Mouse (Mus musculus): ENCODE measurements at regions not wholly inside any gene's neighbourhood (a gene's known extent, or its start where the extent isn't known, plus 50 kb on each side); places are given as distances from the start of the nearest gene placed in this dataset.

- no peak for DNase-seq
Observed at GRCm38 (mm10) chr7:138626061-138626460, 219.8 kb upstream of the Ppp2r2d start.

- DNase-seq = no peak
Observed at GRCm38 (mm10) chr7:138620896-138621655, 223.5 kb upstream of the Tcerg1l start.

GRCm38 (mm10) chr7:138620080-138620684, 222.7 kb upstream of the Tcerg1l start:
- DNase-seq = no peak

- no peak for DNase-seq
Observed at GRCm38 (mm10) chr7:138616468-138616867, 218.9 kb upstream of the Tcerg1l start.

- DNase-seq = no peak
Observed at GRCm38 (mm10) chr7:138609605-138610004, 212.1 kb upstream of the Tcerg1l start.

- no peak for DNase-seq
Observed at GRCm38 (mm10) chr7:138609124-138609523, 211.6 kb upstream of the Tcerg1l start.

GRCm38 (mm10) chr7:138606363-138606964, 208.9 kb upstream of the Tcerg1l start:
- no peak for DNase-seq

GRCm38 (mm10) chr7:138605923-138606322, 208.4 kb upstream of the Tcerg1l start:
- DNase-seq = no peak

- no peak for DNase-seq
Observed at GRCm38 (mm10) chr7:138601749-138602148, 204.2 kb upstream of the Tcerg1l start.

GRCm38 (mm10) chr7:138593344-138593743, 195.8 kb upstream of the Tcerg1l start:
- DNase-seq = no peak

- no peak for DNase-seq
Observed at GRCm38 (mm10) chr7:138567352-138567751, 169.8 kb upstream of the Tcerg1l start.

- no peak for DNase-seq
Observed at GRCm38 (mm10) chr7:138551629-138552028, 154.1 kb upstream of the Tcerg1l start.

- DNase-seq = peak in 1 of 2 experiments; percentile 2
Observed at GRCm38 (mm10) chr7:138547881-138548280, 150.4 kb upstream of the Tcerg1l start.

- DNase-seq = no peak
Observed at GRCm38 (mm10) chr7:138538048-138538831, 140.7 kb upstream of the Tcerg1l start.

- peak; percentile 18 to 22 for DNase-seq
Observed at GRCm38 (mm10) chr7:138526143-138526542, 128.6 kb upstream of the Tcerg1l start.

GRCm38 (mm10) chr7:138524936-138525335, 127.4 kb upstream of the Tcerg1l start:
- DNase-seq = no peak

- DNase-seq = no peak
Observed at GRCm38 (mm10) chr7:138514171-138514570, 116.6 kb upstream of the Tcerg1l start.

- no peak for DNase-seq
Observed at GRCm38 (mm10) chr7:138505205-138505604, 107.7 kb upstream of the Tcerg1l start.

- no peak for DNase-seq
Observed at GRCm38 (mm10) chr7:138503986-138504385, 106.5 kb upstream of the Tcerg1l start.

- DNase-seq = no peak
Observed at GRCm38 (mm10) chr7:138503016-138503415, 105.5 kb upstream of the Tcerg1l start.

- DNase-seq = no peak
Observed at GRCm38 (mm10) chr7:138501347-138502014, 104.0 kb upstream of the Tcerg1l start.

GRCm38 (mm10) chr7:138497771-138498170, 100.2 kb upstream of the Tcerg1l start:
- no peak for DNase-seq

GRCm38 (mm10) chr7:138497202-138497601, 99.7 kb upstream of the Tcerg1l start:
- peak in 1 of 2 experiments; percentile 3 for DNase-seq
